Mouse (Mus musculus) midbrain, embryonic 15.5 days (tissue): ENCODE results near the gene Wdr48. TPM values are rescaled to one million over a fixed set of nuclear protein-coding genes. Genes with fewer than 3 reads are reported as not detected.

ENCODE experiments used
- ATAC-seq: fragments of 200-750 bp; cut with Nextera tagmentation; replicated peaks from 2 replicates; pipeline ENCODE4 v1.8.0; 2017; ENCODE audit warnings: moderate TSS enrichment
- H3K27ac ChIP-seq: fragments of 300-500 bp; sonication (generic); 2 replicates; pipeline ENCODE4 v1.5.1; 2015; ENCODE audit warnings: mild to moderate bottlenecking, inconsistent platforms
- H3K27me3 ChIP-seq: fragments of 300-500 bp; sonication (generic); replicated peaks from 2 replicates; pipeline ENCODE4 v1.6.1; 2015; ENCODE audit warnings: inconsistent platforms
- H3K36me3 ChIP-seq: fragments of 300-500 bp; sonication (generic); replicated peaks from 2 replicates; pipeline ENCODE4 v1.6.1; 2015; ENCODE audit warnings: inconsistent platforms
- H3K4me1 ChIP-seq: fragments of 300-500 bp; sonication (generic); 2 replicates; pipeline ENCODE4 v1.6.1; 2015; ENCODE audit warnings: inconsistent platforms
- H3K4me2 ChIP-seq: fragments of 300-500 bp; sonication (generic); 2 replicates; pipeline ENCODE4 v1.6.1; 2015; ENCODE audit warnings: inconsistent platforms, mild to moderate bottlenecking, moderate library complexity
- H3K4me3 ChIP-seq: fragments of 300-500 bp; sonication (generic); 2 replicates; pipeline ENCODE4 v1.5.1; 2015; ENCODE audit warnings: mild to moderate bottlenecking, inconsistent platforms
- H3K9ac ChIP-seq: fragments of 300-500 bp; sonication (generic); 2 replicates; pipeline ENCODE4 v1.6.1; 2015; ENCODE audit warnings: mild to moderate bottlenecking, inconsistent platforms
- H3K9me3 ChIP-seq: fragments of 300-500 bp; sonication (generic); 2 replicates; pipeline ENCODE4 v1.6.1; 2016; ENCODE audit warnings: inconsistent platforms
- WGBS: fragments of 180-500 bp; shearing (Covaris S2); methylation state at CpG from one replicate; pipeline ENCODE4 v1.1.7; 2015; ENCODE audit warnings: mixed read lengths; 5-methylcytosine and 5-hydroxymethylcytosine counted together
- polyA plus RNA-seq: library from polyadenylated mRNA; unstranded; fragments of >200 nt; fragmentation: Nextera tagmentation; extraction: Ambion mirVana; gene quantifications from 2 replicates; pipeline ENCODE4 v1.2.1, GENCODE M21; 2015

The Wdr48 gene
- polyA plus RNA-seq, 1 experiment from 2014 or later = 72.0 TPM

GRCm38 (mm10) chr9:119973869-119974520, 79.3 kb downstream of the Wdr48 start:
- H3K9me3 ChIP-seq = no peaks in the 10 kb centered on the region
- H3K9ac ChIP-seq = no peak overlapping the region
- 90% methylated on average over 27 of the region's 27 CpGs for WGBS
- peaks cover 17% of the 10 kb centered on the region for H3K4me1 ChIP-seq
- no peak overlapping the region for H3K4me2 ChIP-seq
- no peak overlapping the region for H3K27ac ChIP-seq
- H3K36me3 ChIP-seq = no peaks in the 10 kb centered on the region
- ATAC-seq = no peak
- no peaks in the 10 kb centered on the region for H3K27me3 ChIP-seq
- no peak overlapping the region for H3K4me3 ChIP-seq

- WGBS = 85% methylated on average over 5 of the region's 5 CpGs
- Histone ChIP-seq H3K36me3 (no peaks in the 10 kb centered on the region), H3K4me1 (peaks cover 17% of the 10 kb centered on the region), H3K9ac (no peak overlapping the region), H3K4me3 (no peak overlapping the region), H3K9me3 (no peaks in the 10 kb centered on the region), H3K27me3 (no peaks in the 10 kb centered on the region), H3K27ac (no peak overlapping the region), H3K4me2 (no peak overlapping the region)
- ATAC-seq = no peak
These were observed 79.9 kb downstream of the Wdr48 start for GRCm38 (mm10) chr9:119974609-119975008.

GRCm38 (mm10) chr9:119975286-119975685, 80.6 kb downstream of the Wdr48 start:
- Histone ChIP-seq H3K27ac (no peak overlapping the region), H3K9me3 (no peaks in the 10 kb centered on the region), H3K4me1 (peaks cover 13% of the 10 kb centered on the region), H3K27me3 (no peaks in the 10 kb centered on the region), H3K4me2 (no peak overlapping the region), H3K9ac (no peak overlapping the region), H3K4me3 (no peak overlapping the region), H3K36me3 (no peaks in the 10 kb centered on the region)
- ATAC-seq = no peak
- WGBS = 96% methylated on average over 4 of the region's 4 CpGs

Other genes with a start within 250 kb of the Wdr48 start
- gene Scn10a, start 175.6 kb upstream of the Wdr48 start, polyA plus RNA-seq = 0.03 TPM in 1 of 2 replicates, not detected in the other
- 0.17 and 0.18 TPM in 2 replicates for gene Scn11a, start 69.4 kb upstream of the Wdr48 start, polyA plus RNA-seq
- 32.2 and 33.1 TPM in 2 replicates for gene Gorasp1, start 42.7 kb downstream of the Wdr48 start, polyA plus RNA-seq
- gene Ttc21a, start 42.7 kb downstream of the Wdr48 start, polyA plus RNA-seq = 1.0 and 1.4 TPM in 2 replicates
- 1.4 and 1.5 TPM in 2 replicates for gene Csrnp1, start 89.8 kb downstream of the Wdr48 start, polyA plus RNA-seq
- gene Xirp1, start 128.7 kb downstream of the Wdr48 start, polyA plus RNA-seq = 0.03 TPM in 1 of 2 replicates, not detected in the other
- 8.0 and 8.1 TPM in 2 replicates for gene Cx3cr1, start 175.0 kb downstream of the Wdr48 start, polyA plus RNA-seq
- not detected in 2 replicates for gene Ccr8, start 197.2 kb downstream of the Wdr48 start, polyA plus RNA-seq
- 41.5 and 48.3 TPM in 2 replicates for gene Slc25a38, start 215.5 kb downstream of the Wdr48 start, polyA plus RNA-seq
- gene Rpsa, start 232.8 kb downstream of the Wdr48 start, polyA plus RNA-seq = 917 and 949 TPM in 2 replicates